Mouse (Mus musculus): Measurements from ENCODE around the gene Il27ra. TPM values are rescaled to one million over a fixed set of nuclear protein-coding genes. Genes with fewer than 3 reads are reported as not detected.

Il27ra gene
- polyA plus RNA-seq, 1 experiment from 2014 or later: 0.79 TPM

GRCm38 (mm10) chr8:84076412-84076811 is 34.0 kb upstream of the Il27ra start:
- Histone ChIP-seq H3K4me3 (replicated peaks; ENCODE audit: low read length) (no peak overlapping the region), H3K9ac (replicated peaks; ENCODE audit: low read depth, low read length) (no peak overlapping the region), H3K27me3 (replicated peaks; ENCODE audit: control insufficient read depth, insufficient read depth, low read length) (no peaks in the 10 kb centered on the region), H3K27ac (ENCODE audit: low read length) (no peak overlapping the region), H3K4me1 (replicated peaks; ENCODE audit: control insufficient read depth, insufficient read depth, low read length) (peaks cover 21% of the 10 kb centered on the region), H3K9me3 (ENCODE audit: control insufficient read depth, low read length) (no peaks in the 10 kb centered on the region), H3K36me3 (ENCODE audit: control insufficient read depth, insufficient read depth) (peaks cover 6% of the 10 kb centered on the region; the same call in 1 of the 2 replicates), H3K4me2 (ENCODE audit: low read length) (no peak overlapping the region)
- no peak for ATAC-seq
- 89% methylated on average over 1 of the region's 1 CpGs for WGBS

GRCm38 (mm10) chr8:84073230-84073976 is 31.0 kb upstream of the Il27ra start:
- peak overlapping the region; percentile 42 for H3K9ac ChIP-seq (replicated peaks; ENCODE audit: low read depth, low read length)
- H3K4me2 ChIP-seq (ENCODE audit: low read length): peak overlapping the region; percentile 10
- 50% methylated on average over 10 of the region's 10 CpGs for WGBS
- H3K27me3 ChIP-seq (replicated peaks; ENCODE audit: control insufficient read depth, insufficient read depth, low read length): no peaks in the 10 kb centered on the region
- H3K36me3 ChIP-seq (ENCODE audit: control insufficient read depth, insufficient read depth): 0 out of 2 replicates have a peak, but pooled peaks cover 2% of the 10 kb centered on the region
- no peak overlapping the region for H3K4me3 ChIP-seq (replicated peaks; ENCODE audit: low read length)
- no peaks in the 10 kb centered on the region for H3K9me3 ChIP-seq (ENCODE audit: control insufficient read depth, low read length)
- peak; percentile 66 for ATAC-seq
- H3K27ac ChIP-seq (ENCODE audit: low read length): peak overlapping the region; percentile 75
- peaks cover 39% of the 10 kb centered on the region for H3K4me1 ChIP-seq (replicated peaks; ENCODE audit: control insufficient read depth, insufficient read depth, low read length)

GRCm38 (mm10) chr8:84072321-84072720 is 29.9 kb upstream of the Il27ra start:
- no peak overlapping the region for H3K9ac ChIP-seq (replicated peaks; ENCODE audit: low read depth, low read length)
- no peak for ATAC-seq
- H3K9me3 ChIP-seq (ENCODE audit: control insufficient read depth, low read length): no peaks in the 10 kb centered on the region
- 0 out of 2 replicates have a peak, but pooled peaks cover 2% of the 10 kb centered on the region for H3K36me3 ChIP-seq (ENCODE audit: control insufficient read depth, insufficient read depth)
- H3K4me1 ChIP-seq (replicated peaks; ENCODE audit: control insufficient read depth, insufficient read depth, low read length): peaks cover 47% of the 10 kb centered on the region
- H3K4me2 ChIP-seq (ENCODE audit: low read length): no peak overlapping the region
- H3K27ac ChIP-seq (ENCODE audit: low read length): peak overlapping the region; percentile 26
- 87% methylated on average over 10 of the region's 10 CpGs for WGBS
- H3K27me3 ChIP-seq (replicated peaks; ENCODE audit: control insufficient read depth, insufficient read depth, low read length): no peaks in the 10 kb centered on the region
- no peak overlapping the region for H3K4me3 ChIP-seq (replicated peaks; ENCODE audit: low read length)

- ATAC-seq: no peak
- no peak overlapping the region for H3K9ac ChIP-seq (replicated peaks; ENCODE audit: low read depth, low read length)
- WGBS: 72% methylated on average over 3 of the region's 3 CpGs
- H3K4me3 ChIP-seq (replicated peaks; ENCODE audit: low read length): no peak overlapping the region
- 0 out of 2 replicates have a peak, but pooled peaks cover 2% of the 10 kb centered on the region for H3K36me3 ChIP-seq (ENCODE audit: control insufficient read depth, insufficient read depth)
- H3K4me1 ChIP-seq (replicated peaks; ENCODE audit: control insufficient read depth, insufficient read depth, low read length): peaks cover 47% of the 10 kb centered on the region
- no peak overlapping the region for H3K4me2 ChIP-seq (ENCODE audit: low read length)
- no peak overlapping the region for H3K27ac ChIP-seq (ENCODE audit: low read length)
- H3K27me3 ChIP-seq (replicated peaks; ENCODE audit: control insufficient read depth, insufficient read depth, low read length): no peaks in the 10 kb centered on the region
- no peaks in the 10 kb centered on the region for H3K9me3 ChIP-seq (ENCODE audit: control insufficient read depth, low read length)
Observed at GRCm38 (mm10) chr8:84071921-84072320, 29.5 kb upstream of the Il27ra start.

GRCm38 (mm10) chr8:84070667-84071066 is 28.3 kb upstream of the Il27ra start:
- WGBS: 68% methylated on average over 2 of the region's 2 CpGs
- ATAC-seq: no peak

GRCm38 (mm10) chr8:84070241-84070640 is 27.9 kb upstream of the Il27ra start:
- no peak overlapping the region for H3K4me2 ChIP-seq (ENCODE audit: low read length)
- no peaks in the 10 kb centered on the region for H3K9me3 ChIP-seq (ENCODE audit: control insufficient read depth, low read length)
- H3K4me1 ChIP-seq (replicated peaks; ENCODE audit: control insufficient read depth, insufficient read depth, low read length): peaks cover 47% of the 10 kb centered on the region
- ATAC-seq: no peak
- H3K27me3 ChIP-seq (replicated peaks; ENCODE audit: control insufficient read depth, insufficient read depth, low read length): no peaks in the 10 kb centered on the region
- no peak overlapping the region for H3K9ac ChIP-seq (replicated peaks; ENCODE audit: low read depth, low read length)
- no peak overlapping the region; the same call in 1 of the 2 replicates for H3K27ac ChIP-seq (ENCODE audit: low read length)
- 83% methylated on average over 5 of the region's 5 CpGs for WGBS
- H3K4me3 ChIP-seq (replicated peaks; ENCODE audit: low read length): no peak overlapping the region
- 0 out of 2 replicates have a peak, but pooled peaks cover 2% of the 10 kb centered on the region for H3K36me3 ChIP-seq (ENCODE audit: control insufficient read depth, insufficient read depth)

More at GRCm38 (mm10) chr8:84070667-84071066, 28.3 kb upstream of the Il27ra start:
- H3K27ac ChIP-seq (ENCODE audit: low read length): no peak overlapping the region; the same call in 1 of the 2 replicates
- no peak overlapping the region for H3K4me3 ChIP-seq (replicated peaks; ENCODE audit: low read length)
- 0 out of 2 replicates have a peak, but pooled peaks cover 2% of the 10 kb centered on the region for H3K36me3 ChIP-seq (ENCODE audit: control insufficient read depth, insufficient read depth)
- H3K27me3 ChIP-seq (replicated peaks; ENCODE audit: control insufficient read depth, insufficient read depth, low read length): no peaks in the 10 kb centered on the region
- H3K4me2 ChIP-seq (ENCODE audit: low read length): no peak overlapping the region
- H3K9me3 ChIP-seq (ENCODE audit: control insufficient read depth, low read length): no peaks in the 10 kb centered on the region
- no peak overlapping the region for H3K9ac ChIP-seq (replicated peaks; ENCODE audit: low read depth, low read length)
- H3K4me1 ChIP-seq (replicated peaks; ENCODE audit: control insufficient read depth, insufficient read depth, low read length): peaks cover 47% of the 10 kb centered on the region

- H3K36me3 ChIP-seq (ENCODE audit: control insufficient read depth, insufficient read depth): no peaks in the 10 kb centered on the region
- H3K9ac ChIP-seq (replicated peaks; ENCODE audit: low read depth, low read length): no peak overlapping the region
- H3K4me3 ChIP-seq (replicated peaks; ENCODE audit: low read length): no peak overlapping the region
- 31% methylated on average over 2 of the region's 2 CpGs for WGBS
- H3K4me2 ChIP-seq (ENCODE audit: low read length): no peak overlapping the region
- peaks cover 47% of the 10 kb centered on the region for H3K4me1 ChIP-seq (replicated peaks; ENCODE audit: control insufficient read depth, insufficient read depth, low read length)
- no peaks in the 10 kb centered on the region for H3K9me3 ChIP-seq (ENCODE audit: control insufficient read depth, low read length)
- ATAC-seq: no peak
- no peak overlapping the region for H3K27ac ChIP-seq (ENCODE audit: low read length)
- H3K27me3 ChIP-seq (replicated peaks; ENCODE audit: control insufficient read depth, insufficient read depth, low read length): no peaks in the 10 kb centered on the region
Observed at GRCm38 (mm10) chr8:84069750-84070149, 27.4 kb upstream of the Il27ra start.

DNA sequence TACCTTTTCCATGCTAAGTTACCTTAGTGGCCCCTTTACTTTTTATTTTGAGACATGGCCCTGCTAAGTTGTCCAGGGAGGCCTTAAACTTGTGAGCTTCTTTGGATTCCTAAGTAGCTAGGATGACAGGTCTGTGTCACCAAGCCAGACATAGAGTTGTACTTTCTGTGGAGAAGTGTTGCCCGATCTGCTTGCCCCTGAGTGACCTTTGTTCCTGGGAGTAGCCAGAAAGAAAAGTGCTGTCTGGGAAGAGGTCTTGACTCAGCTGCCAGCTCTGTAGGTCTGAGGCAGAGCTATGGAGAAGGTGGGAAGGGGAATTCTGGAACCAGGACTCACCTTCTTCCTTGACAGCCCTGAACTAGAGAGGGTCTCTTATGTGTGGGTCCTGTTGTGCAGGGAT is 26.8 kb upstream of the Il27ra start:
- Histone ChIP-seq H3K4me2 (ENCODE audit: low read length) (no peak overlapping the region), H3K27ac (ENCODE audit: low read length) (no peak overlapping the region), H3K4me1 (replicated peaks; ENCODE audit: control insufficient read depth, insufficient read depth, low read length) (peaks cover 47% of the 10 kb centered on the region), H3K4me3 (replicated peaks; ENCODE audit: low read length) (no peak overlapping the region), H3K9ac (replicated peaks; ENCODE audit: low read depth, low read length) (no peak overlapping the region), H3K27me3 (replicated peaks; ENCODE audit: control insufficient read depth, insufficient read depth, low read length) (no peaks in the 10 kb centered on the region), H3K9me3 (ENCODE audit: control insufficient read depth, low read length) (no peaks in the 10 kb centered on the region), H3K36me3 (ENCODE audit: control insufficient read depth, insufficient read depth) (no peaks in the 10 kb centered on the region)
- no peak for ATAC-seq
- 59% methylated on average over 1 of the region's 1 CpGs for WGBS

GRCm38 (mm10) chr8:84068316-84069035 is 26.1 kb upstream of the Il27ra start:
- peaks cover 42% of the 10 kb centered on the region for H3K4me1 ChIP-seq (replicated peaks; ENCODE audit: control insufficient read depth, insufficient read depth, low read length)
- WGBS: 81% methylated on average over 12 of the region's 12 CpGs
- H3K27ac ChIP-seq (ENCODE audit: low read length): no peak overlapping the region
- H3K36me3 ChIP-seq (ENCODE audit: control insufficient read depth, insufficient read depth): no peaks in the 10 kb centered on the region
- no peak overlapping the region for H3K4me2 ChIP-seq (ENCODE audit: low read length)
- no peaks in the 10 kb centered on the region for H3K27me3 ChIP-seq (replicated peaks; ENCODE audit: control insufficient read depth, insufficient read depth, low read length)
- no peak for ATAC-seq
- no peak overlapping the region for H3K4me3 ChIP-seq (replicated peaks; ENCODE audit: low read length)
- no peaks in the 10 kb centered on the region for H3K9me3 ChIP-seq (ENCODE audit: control insufficient read depth, low read length)
- H3K9ac ChIP-seq (replicated peaks; ENCODE audit: low read depth, low read length): no peak overlapping the region

All from forebrain, embryonic 16.5 days (tissue).